Mouse (Mus musculus) adrenal gland, adult 2 months (tissue): ENCODE data around the gene Eif5a. TPM values are rescaled to one million over a fixed set of nuclear protein-coding genes. Genes with fewer than 3 reads are reported as not detected.
"Not testable (repeated sequence)": the region's sequence is repeated elsewhere in the genome, so short reads cannot be mapped to it uniquely, and the experiment has no call there.

Experiments
- DNase-seq: peaks from one replicate; pipeline ENCODE4 v3.0.0; 2021
- polyA plus RNA-seq: library from polyadenylated mRNA; depleted of rRNA; stranded (reverse); fragments of >200 nt; gene quantifications from 2 replicates; pipeline ENCODE4 v1.2.3, GENCODE M21; 2012
- total RNA-seq, 2 experiments: library from RNA; stranded (reverse); gene quantifications; 2 replicates each; pipeline ENCODE4 v1.2.3; 2021

Eif5a gene
- total and polyA plus RNA-seq, 3 experiments, result 225 to 622 (median 572) TPM

DNA sequence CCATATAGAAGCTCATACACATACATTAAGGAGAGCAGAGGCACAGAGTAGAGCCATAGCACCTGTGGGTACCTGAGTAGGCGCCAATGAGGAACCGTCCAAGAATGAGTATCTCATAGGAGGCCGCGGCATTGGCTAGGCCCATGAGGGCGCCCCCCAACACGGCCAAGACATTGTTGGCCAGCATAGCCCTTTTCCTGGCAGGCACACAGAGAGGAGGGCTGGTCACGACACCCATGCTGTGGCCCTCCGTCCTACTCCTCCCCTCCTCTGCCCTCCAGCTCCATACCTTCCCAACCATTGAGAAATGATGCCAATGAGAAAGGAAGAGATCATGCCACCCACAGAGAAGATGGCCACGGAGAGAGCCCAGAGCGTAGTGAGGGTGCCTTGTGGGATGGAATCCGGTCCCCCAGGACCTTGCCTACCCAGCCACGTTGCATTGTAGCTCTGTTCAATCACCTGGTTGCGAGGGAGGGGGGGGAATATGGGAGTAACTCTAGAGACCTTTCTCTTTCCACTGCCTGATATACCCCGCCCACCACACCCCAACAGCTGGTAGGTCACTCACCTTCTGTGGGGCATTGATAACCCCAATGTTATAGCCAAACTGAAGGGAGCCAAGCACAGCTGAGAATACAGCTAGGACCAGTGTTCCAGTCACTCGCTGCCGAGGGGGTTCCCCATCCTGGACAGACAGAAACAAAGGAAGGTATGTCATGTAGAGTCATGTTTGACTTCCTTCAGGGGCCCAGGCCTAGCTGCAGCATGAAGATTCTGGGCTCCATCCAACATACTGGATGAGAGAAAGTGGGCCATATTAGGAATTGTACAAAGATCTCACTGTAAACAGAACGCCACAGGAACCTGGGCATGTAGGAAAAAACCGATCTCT, 24.5 kb upstream of the Eif5a start:
- DNase-seq, result no peak

- DNase-seq, result peak; percentile 81
Observed at GRCm38 (mm10) chr11:69945216-69945615, 23.5 kb upstream of the Eif5a start.

- DNase-seq, result no peak
Observed at GRCm38 (mm10) chr11:69940962-69941361, 19.2 kb upstream of the Eif5a start.

DNA sequence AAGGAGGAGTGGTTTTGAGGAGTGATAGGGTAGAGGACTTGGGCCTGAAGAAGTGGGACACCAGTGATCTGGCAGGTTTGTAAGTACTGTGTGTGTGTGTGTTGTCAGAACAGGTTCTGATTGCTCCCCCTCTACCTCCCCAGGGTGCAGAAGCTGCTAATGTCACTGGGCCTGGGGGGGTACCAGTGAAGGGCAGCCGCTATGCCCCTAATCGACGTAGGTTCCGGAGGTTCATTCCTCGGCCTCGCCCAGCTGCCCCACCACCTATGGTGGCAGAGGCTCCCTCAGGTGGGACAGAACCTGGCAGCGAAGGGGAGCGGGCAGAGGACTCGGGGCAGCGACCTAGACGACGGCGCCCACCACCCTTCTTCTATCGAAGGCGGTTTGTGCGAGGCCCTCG, 18.0 kb upstream of the Eif5a start:
- DNase-seq, result no peak

DNA sequence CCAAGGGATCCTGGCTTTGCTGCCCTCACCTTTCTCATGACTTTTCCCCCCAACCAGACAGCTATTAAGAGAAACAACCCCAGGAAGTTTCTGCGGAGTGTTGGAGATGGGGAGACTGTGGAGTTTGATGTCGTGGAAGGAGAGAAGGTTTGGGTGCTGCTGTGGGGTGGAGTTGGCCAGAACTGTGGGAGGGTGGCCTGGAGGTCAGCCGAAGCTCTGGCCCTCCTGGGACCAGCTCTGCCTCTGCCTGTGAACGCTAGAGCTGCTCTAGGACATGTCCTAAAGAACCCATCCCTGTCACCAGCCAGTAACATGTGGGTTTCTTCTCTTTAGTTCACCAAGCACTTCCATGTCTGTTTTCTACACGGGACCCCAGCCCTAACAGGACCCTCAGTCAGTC, 17.4 kb upstream of the Eif5a start:
- DNase-seq, result peak; percentile 10

- DNase-seq, result no peak
Observed at GRCm38 (mm10) chr11:69938401-69938979, 16.7 kb upstream of the Eif5a start.

DNA sequence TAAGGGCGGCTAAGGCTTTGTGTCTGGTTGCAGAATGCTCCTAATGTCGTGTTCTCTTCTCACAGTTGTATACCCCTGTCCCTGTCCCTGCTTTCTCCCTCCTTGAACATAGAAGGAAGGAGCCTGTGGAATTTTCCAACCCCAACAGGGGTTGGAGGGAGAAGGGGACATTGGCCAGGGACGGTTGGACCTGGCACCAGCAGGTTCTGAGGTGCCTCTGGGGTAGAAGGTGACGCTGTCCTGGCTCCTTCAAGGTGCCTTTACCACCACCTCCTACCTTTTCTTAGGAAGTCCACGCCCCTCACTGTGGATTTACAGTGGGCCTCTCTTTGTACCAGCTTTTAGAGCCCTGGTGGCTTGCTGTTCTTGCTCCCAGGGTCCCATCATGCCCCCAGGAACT, 16.1 kb upstream of the Eif5a start:
- DNase-seq, result no peak

GRCm38 (mm10) chr11:69937385-69937784, 15.6 kb upstream of the Eif5a start:
- DNase-seq, result peak; percentile 59

DNA sequence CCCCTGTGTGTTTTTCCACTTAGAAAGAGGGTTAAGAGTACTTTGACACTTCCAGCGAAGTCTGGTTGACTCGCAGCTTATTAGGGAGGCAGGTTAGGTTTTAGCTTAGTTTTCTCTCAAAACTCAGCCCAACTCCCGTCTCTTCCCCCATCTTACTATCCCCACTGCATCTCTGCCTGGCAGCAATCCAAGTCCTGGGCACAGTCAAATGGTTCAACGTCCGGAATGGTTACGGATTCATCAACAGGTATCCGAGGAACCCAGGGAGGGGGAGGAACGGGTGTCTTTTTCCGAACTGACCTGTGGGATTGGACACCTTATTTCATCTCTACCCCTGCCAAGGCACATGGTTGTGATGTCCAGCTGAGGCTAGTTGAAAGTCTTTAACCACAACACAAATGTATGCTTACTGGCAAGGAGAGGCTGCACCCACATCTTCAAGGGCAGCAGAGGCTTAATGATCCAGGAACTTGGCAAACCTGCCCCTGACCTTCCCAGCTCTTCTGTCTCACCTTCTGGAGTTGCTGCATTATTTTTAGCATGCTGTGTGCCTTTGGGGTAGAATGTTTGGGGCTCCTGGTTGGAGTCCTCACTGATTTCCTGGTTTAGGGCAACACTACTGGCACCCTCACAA, 15.1 kb upstream of the Eif5a start:
- DNase-seq, result no peak

DNA sequence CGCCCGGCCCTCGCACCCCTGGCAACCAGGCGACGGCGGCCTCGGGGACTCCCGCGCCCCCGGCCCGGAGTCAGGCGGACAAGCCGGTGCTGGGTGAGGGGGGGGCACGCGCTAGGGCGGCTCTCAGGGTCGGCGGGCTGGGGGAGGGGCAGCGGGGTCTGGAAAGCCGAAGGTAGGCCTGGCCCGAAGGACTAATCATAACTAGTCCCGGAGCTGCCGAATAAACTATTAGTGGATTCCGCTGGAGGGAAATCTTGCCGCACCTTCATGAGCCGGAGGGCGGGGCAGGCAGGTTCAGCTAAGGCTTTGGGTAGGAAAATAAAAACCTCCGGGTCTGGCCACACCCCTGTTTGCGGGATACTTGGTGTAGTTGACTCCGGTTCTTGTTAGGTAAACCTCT, 14.4 kb upstream of the Eif5a start:
- no peak for DNase-seq

- DNase-seq, result peak; percentile 92
Observed at GRCm38 (mm10) chr11:69935137-69935879, 13.6 kb upstream of the Eif5a start, which contains the start of gene Ybx2. Ybx2 (plus strand) TSS chr11:69935796.

GRCm38 (mm10) chr11:69934681-69935080, 12.9 kb upstream of the Eif5a start:
- no peak for DNase-seq

GRCm38 (mm10) chr11:69934169-69934568, 12.4 kb upstream of the Eif5a start:
- peak; percentile 91 for DNase-seq

DNA sequence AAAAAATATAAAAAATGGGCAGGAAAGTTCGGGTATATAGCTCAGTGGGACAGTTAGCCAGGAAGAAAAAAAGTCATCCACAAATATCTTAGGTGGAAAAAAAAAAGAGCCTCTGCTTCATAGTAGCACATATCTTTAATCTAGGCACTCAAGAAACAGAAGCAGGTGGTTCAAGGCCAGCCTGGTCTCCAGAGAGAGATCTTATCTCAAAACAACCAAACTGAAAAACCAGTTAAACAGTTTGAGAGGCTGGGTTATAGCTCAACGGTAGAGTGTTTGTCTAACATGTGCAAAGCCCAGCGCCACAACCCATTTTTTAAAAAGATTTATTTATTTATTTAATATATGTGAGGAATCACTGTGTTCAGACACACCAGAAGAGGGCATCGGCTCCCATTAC, 11.3 kb upstream of the Eif5a start:
- DNase-seq, result no peak

GRCm38 (mm10) chr11:69932254-69932653, 10.5 kb upstream of the Eif5a start:
- no peak for DNase-seq

DNA sequence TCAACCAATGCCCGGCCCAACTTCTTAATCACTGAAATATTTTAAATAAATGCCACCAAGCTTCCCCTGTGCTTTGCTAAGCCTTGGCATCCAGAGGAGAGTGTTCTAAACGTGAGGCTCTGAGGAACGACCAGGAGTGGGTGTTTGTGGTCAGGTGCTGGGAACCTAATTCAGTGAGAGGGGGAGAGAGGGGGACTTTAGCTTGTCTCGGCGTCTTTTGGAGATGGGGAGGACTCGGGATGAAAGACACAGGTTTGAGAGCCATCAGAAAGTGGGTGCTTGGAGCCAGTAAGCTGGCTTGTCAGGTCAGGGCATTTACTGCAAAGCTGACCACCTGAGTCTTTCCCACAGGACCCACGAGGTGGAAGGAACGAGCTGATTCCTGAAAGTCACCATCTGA, 10.0 kb upstream of the Eif5a start:
- DNase-seq, result no peak

GRCm38 (mm10) chr11:69930967-69931537, 9.3 kb upstream of the Eif5a start:
- no peak for DNase-seq

GRCm38 (mm10) chr11:69930176-69930575, 8.4 kb upstream of the Eif5a start:
- not testable (repeated sequence) for DNase-seq

- no peak for DNase-seq
Observed at GRCm38 (mm10) chr11:69929712-69930111, 8.0 kb upstream of the Eif5a start.

- no peak for DNase-seq
Observed at GRCm38 (mm10) chr11:69927501-69927900, 5.7 kb upstream of the Eif5a start.

DNA sequence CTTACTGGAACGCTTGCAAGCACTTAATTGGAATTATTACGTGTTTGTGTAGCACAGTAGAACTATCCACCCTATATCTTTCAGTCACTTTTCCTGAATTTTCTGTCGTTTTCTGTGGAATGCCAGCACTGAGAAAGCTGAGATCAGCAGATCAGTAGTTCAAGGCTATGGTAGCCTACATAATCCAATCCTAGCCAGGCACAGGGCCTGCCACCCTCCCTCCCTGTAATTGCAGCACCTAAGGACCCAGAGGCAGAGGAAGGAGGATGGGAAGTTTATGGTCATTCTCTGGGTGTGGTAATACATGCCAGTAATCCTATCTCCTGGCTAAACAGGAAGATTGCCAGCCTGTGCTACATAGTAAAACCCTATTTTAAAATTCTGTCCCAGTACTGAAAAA, 1.0 kb upstream of the Eif5a start:
- no peak for DNase-seq
